Mouse (Mus musculus): ENCODE data around the gene Ampd1. TPM values are rescaled to one million over a fixed set of nuclear protein-coding genes. Genes with fewer than 3 reads are reported as not detected.
"Not testable (repeated sequence)": the region's sequence is repeated elsewhere in the genome, so short reads cannot be mapped to it uniquely, and the experiment has no call there.

The Ampd1 gene
- polyA plus RNA-seq, 1 experiment from 2014 or later, result 0.66 TPM

GRCm38 (mm10) chr3:103112216-103112615 is 38.4 kb downstream of the Ampd1 start:
- no peak for ATAC-seq (ENCODE audit: low FRiP score, low read depth)
- Histone ChIP-seq H3K9ac (no peak overlapping the region), H3K4me2 (replicated peaks) (no peak overlapping the region), H3K4me3 (no peak overlapping the region), H3K36me3 (no peaks in the 10 kb centered on the region), H3K4me1 (no peaks in the 10 kb centered on the region), H3K27me3 (replicated peaks) (no peaks in the 10 kb centered on the region), H3K9me3 (no peaks in the 10 kb centered on the region), H3K27ac (no peak overlapping the region)
- WGBS, result 76% methylated on average over 5 of the region's 5 CpGs

DNA sequence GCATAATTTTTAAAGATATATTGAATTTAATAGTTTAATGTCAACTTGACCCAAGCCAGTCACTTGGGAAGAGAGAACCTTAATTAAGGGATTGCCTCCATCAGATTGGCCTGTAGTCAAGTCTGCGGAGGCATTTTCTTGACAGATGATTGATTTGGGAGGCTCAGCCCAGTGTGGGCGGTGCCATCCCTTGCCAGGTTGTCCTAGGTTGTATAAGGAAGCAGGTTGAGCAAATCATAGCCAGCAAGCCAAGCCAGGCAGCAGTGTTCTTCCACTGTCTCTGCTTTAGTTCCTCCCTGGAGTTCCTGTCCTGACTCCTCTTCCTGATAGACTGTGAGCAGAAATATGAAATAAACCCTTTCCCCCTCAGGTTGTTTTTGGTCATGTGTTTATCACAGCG is 49.8 kb downstream of the Ampd1 start:
- Histone ChIP-seq H3K9ac (no peak overlapping the region), H3K4me1 (peaks cover 13% of the 10 kb centered on the region; the same call in 1 of the 2 replicates), H3K4me2 (replicated peaks) (no peak overlapping the region), H3K9me3 (no peaks in the 10 kb centered on the region), H3K4me3 (no peak overlapping the region), H3K36me3 (no peaks in the 10 kb centered on the region), H3K27me3 (replicated peaks) (peaks cover 6% of the 10 kb centered on the region), H3K27ac (no peak overlapping the region)
- WGBS, result 86% methylated on average over 3 of the region's 3 CpGs
- ATAC-seq (ENCODE audit: low FRiP score, low read depth), result no peak

GRCm38 (mm10) chr3:103126138-103126537 is 52.3 kb downstream of the Ampd1 start:
- Histone ChIP-seq H3K4me2 (replicated peaks) (no peak overlapping the region), H3K36me3 (no peaks in the 10 kb centered on the region), H3K9me3 (no peaks in the 10 kb centered on the region), H3K4me1 (peaks cover 22% of the 10 kb centered on the region), H3K27me3 (replicated peaks) (peaks cover 12% of the 10 kb centered on the region), H3K27ac (no peak overlapping the region), H3K4me3 (no peak overlapping the region), H3K9ac (no peak overlapping the region)
- WGBS, result 94% methylated on average over 3 of the region's 3 CpGs
- no peak for ATAC-seq (ENCODE audit: low FRiP score, low read depth)

DNA sequence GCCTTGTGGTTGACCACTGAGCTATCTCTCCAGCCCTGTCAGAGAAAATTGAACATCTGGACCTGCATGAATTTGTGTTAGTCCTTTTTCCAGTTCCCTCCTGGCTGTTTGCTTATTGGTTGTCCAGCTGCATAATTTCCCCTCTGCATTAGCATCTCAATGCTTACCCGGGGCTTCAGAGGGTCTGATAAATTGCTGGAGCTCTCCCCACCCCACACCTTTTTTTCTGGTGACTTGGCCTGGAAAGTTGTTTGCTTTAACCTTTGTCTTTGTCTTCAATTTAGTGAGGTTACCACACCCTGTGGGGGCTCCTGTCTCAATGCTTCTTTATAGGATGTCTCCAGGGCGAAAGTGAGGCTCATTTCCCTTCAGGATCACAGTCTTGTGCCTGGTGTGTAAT is 53.4 kb downstream of the Ampd1 start:
- 0 out of 2 replicates have a peak, but pooled peaks have one; percentile 50 for ATAC-seq (ENCODE audit: low FRiP score, low read depth)
- no peaks in the 10 kb centered on the region for H3K9me3 ChIP-seq
- no peak overlapping the region for H3K27ac ChIP-seq
- H3K27me3 ChIP-seq (replicated peaks), result peaks cover 12% of the 10 kb centered on the region
- peaks cover 22% of the 10 kb centered on the region for H3K4me1 ChIP-seq
- no peaks in the 10 kb centered on the region for H3K36me3 ChIP-seq
- no peak overlapping the region for H3K9ac ChIP-seq
- H3K4me3 ChIP-seq, result no peak overlapping the region
- no peak overlapping the region for H3K4me2 ChIP-seq (replicated peaks)
- 6% methylated on average over 2 of the region's 2 CpGs for WGBS

DNA sequence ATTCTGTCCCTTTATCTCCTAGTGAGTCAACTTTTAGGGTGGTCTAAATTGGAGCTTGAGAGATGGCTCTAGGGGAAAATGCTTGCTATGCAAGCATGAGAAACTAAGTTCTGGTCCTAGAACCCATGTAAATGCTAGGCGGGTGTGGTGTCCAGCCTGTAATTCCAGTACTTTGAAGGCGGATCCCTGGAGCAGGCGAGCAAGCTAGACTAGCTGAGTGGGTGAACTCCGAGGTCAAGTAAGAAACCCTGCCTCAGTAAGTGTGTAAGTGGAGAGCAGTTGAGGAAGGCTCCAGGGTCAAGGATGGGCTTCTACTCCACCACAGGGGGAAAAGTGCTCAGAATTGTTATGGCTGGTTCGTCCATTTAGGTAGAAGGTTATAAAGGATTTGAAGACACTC is 53.9 kb downstream of the Ampd1 start:
- no peaks in the 10 kb centered on the region for H3K36me3 ChIP-seq
- no peaks in the 10 kb centered on the region for H3K9me3 ChIP-seq
- no peak overlapping the region for H3K4me2 ChIP-seq (replicated peaks)
- H3K4me3 ChIP-seq, result no peak overlapping the region
- H3K27ac ChIP-seq, result no peak overlapping the region
- WGBS, result 54% methylated on average over 5 of the region's 5 CpGs
- no peak for ATAC-seq (ENCODE audit: low FRiP score, low read depth)
- peaks cover 22% of the 10 kb centered on the region for H3K4me1 ChIP-seq
- H3K9ac ChIP-seq, result no peak overlapping the region
- H3K27me3 ChIP-seq (replicated peaks), result peaks cover 12% of the 10 kb centered on the region

GRCm38 (mm10) chr3:103128251-103128650 is 54.4 kb downstream of the Ampd1 start:
- Histone ChIP-seq H3K27ac (no peak overlapping the region), H3K36me3 (no peaks in the 10 kb centered on the region), H3K4me3 (no peak overlapping the region), H3K4me1 (peaks cover 22% of the 10 kb centered on the region), H3K4me2 (replicated peaks) (no peak overlapping the region), H3K9me3 (no peaks in the 10 kb centered on the region), H3K27me3 (replicated peaks) (peaks cover 12% of the 10 kb centered on the region), H3K9ac (no peak overlapping the region)
- 37% methylated on average over 4 of the region's 4 CpGs for WGBS
- ATAC-seq (ENCODE audit: low FRiP score, low read depth), result no peak

- WGBS, result 88% methylated on average over 8 of the region's 8 CpGs
- Histone ChIP-seq H3K9me3 (no peaks in the 10 kb centered on the region), H3K4me2 (replicated peaks) (peak overlapping the region; percentile 14; the same call in 1 of the 2 replicates), H3K36me3 (no peaks in the 10 kb centered on the region), H3K27ac (no peak overlapping the region), H3K27me3 (replicated peaks) (peaks cover 12% of the 10 kb centered on the region), H3K4me3 (no peak overlapping the region), H3K9ac (no peak overlapping the region), H3K4me1 (peaks cover 22% of the 10 kb centered on the region)
- ATAC-seq (ENCODE audit: low FRiP score, low read depth), result no peak
Observed at GRCm38 (mm10) chr3:103129367-103130159, 55.7 kb downstream of the Ampd1 start.

- ATAC-seq (ENCODE audit: low FRiP score, low read depth), result peak; percentile 61; the same call in 1 of the 2 replicates
- Histone ChIP-seq H3K9me3 (no peaks in the 10 kb centered on the region), H3K27me3 (replicated peaks) (peaks cover 12% of the 10 kb centered on the region), H3K4me2 (replicated peaks) (peak overlapping the region; percentile 14; the same call in 1 of the 2 replicates), H3K4me1 (peaks cover 22% of the 10 kb centered on the region), H3K9ac (no peak overlapping the region), H3K4me3 (no peak overlapping the region), H3K36me3 (no peaks in the 10 kb centered on the region), H3K27ac (no peak overlapping the region)
- 36% methylated on average over 6 of the region's 6 CpGs for WGBS
Observed at GRCm38 (mm10) chr3:103130236-103130751, 56.5 kb downstream of the Ampd1 start.

DNA sequence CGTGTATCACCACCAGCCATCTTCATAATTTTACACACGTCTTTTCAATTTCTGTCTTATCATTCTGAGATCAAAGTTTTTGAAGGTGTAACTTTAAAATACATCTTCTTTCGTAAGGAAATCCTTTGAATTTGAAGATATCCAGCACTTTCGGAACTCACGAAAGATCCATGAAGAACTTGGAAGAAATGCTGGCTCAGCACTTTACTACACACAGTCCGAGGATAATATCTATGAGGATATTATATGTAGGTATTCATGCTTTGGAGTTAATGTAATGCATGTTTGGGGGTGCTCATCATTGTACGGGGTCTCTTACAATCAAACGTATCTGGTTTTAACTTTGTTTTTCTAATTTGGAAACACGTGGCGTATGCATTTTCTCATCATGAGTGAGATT is 59.3 kb downstream of the Ampd1 start:
- no peaks in the 10 kb centered on the region for H3K36me3 ChIP-seq
- ATAC-seq (ENCODE audit: low FRiP score, low read depth), result no peak
- peaks cover 12% of the 10 kb centered on the region for H3K27me3 ChIP-seq (replicated peaks)
- H3K4me3 ChIP-seq, result no peak overlapping the region
- H3K9ac ChIP-seq, result no peak overlapping the region
- H3K4me1 ChIP-seq, result peaks cover 12% of the 10 kb centered on the region
- no peaks in the 10 kb centered on the region for H3K9me3 ChIP-seq
- H3K27ac ChIP-seq, result no peak overlapping the region
- 92% methylated on average over 10 of the region's 10 CpGs for WGBS
- no peak overlapping the region for H3K4me2 ChIP-seq (replicated peaks)

DNA sequence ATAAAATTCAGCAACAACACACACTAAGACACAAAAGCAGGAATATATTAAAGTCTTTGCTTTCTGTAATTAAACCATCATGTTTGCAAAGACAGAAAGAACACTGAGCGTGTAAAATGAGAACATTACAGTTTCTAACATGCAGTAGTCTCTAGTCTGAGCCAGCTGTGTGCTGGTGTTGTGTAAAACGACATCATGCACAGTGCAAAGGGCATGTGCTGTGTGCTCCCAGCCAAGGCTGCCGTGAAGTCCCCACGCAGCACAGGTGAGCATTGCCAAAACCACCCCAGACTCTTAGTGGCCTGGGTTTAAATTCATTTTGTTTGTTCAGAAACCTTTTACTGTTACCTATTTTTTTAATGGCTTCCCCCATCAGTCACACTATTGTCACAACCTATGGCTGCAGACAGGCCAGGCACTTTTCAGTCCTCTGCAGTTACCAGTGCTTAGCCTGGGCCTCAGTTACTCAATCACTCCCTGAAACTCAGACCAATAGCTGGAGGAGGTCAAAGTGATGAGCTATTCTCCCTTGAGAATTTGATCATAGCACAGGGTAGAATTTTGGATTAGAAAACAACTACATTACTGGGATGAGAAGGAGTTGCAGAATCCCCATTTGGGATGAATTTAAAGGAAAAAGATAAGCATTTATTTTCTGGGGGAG is 62.7 kb downstream of the Ampd1 start:
- no peak for ATAC-seq (ENCODE audit: low FRiP score, low read depth)

GRCm38 (mm10) chr3:103139047-103139446 is 65.2 kb downstream of the Ampd1 start:
- Histone ChIP-seq H3K4me3 (no peak overlapping the region), H3K4me2 (replicated peaks) (no peak overlapping the region), H3K9ac (no peak overlapping the region), H3K36me3 (no peaks in the 10 kb centered on the region), H3K27me3 (replicated peaks) (no peaks in the 10 kb centered on the region), H3K27ac (no peak overlapping the region), H3K4me1 (no peaks in the 10 kb centered on the region), H3K9me3 (no peaks in the 10 kb centered on the region)
- no peak for ATAC-seq (ENCODE audit: low FRiP score, low read depth)
- WGBS, result 77% methylated on average over 8 of the region's 8 CpGs

More for the DNA sequence above, 62.7 kb downstream of the Ampd1 start:
- no peaks in the 10 kb centered on the region for H3K36me3 ChIP-seq
- no peak overlapping the region for H3K9ac ChIP-seq
- 90% methylated on average over 4 of the region's 4 CpGs for WGBS
- no peaks in the 10 kb centered on the region for H3K9me3 ChIP-seq
- H3K27me3 ChIP-seq (replicated peaks), result no peaks in the 10 kb centered on the region
- no peak overlapping the region for H3K27ac ChIP-seq
- no peak overlapping the region for H3K4me2 ChIP-seq (replicated peaks)
- no peak overlapping the region for H3K4me3 ChIP-seq
- no peaks in the 10 kb centered on the region for H3K4me1 ChIP-seq

DNA sequence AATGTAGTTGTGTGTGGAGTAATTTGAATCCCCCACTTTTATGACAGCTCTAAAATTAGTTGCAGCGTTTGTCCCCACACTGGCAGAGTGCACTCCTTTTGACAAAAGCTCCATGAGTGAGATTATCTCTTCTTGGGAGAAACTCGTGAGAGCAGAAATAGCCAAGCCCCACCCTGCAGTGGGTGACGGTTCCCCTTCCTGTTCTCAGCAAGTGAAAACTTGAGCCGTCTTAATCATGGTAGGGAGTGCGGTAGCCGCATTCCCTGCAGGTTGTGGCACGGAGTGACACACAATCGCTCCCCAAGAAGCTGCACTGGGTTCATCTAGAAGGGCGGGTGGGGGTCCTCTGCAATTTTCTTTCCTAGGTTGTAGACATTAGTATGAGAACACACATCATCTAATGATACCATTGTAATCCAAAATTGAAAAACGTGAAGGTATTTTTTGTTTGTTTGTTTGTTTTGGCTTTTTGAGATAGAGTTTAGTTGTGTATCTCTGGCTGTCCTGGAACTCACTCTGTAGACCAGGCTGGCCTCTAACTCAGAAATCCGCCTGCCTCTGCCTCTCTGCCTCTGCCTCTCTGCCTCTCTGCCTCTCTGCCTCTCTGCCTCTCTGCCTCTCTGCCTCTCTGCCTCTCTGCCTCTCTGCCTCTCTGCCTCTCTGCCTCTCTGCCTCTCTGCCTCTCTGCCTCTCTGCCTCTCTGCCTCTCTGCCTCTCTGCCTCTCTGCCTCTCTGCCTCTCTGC is 66.5 kb downstream of the Ampd1 start:
- not testable (repeated sequence) for H3K4me1 ChIP-seq; H3K4me3 ChIP-seq; H3K27ac ChIP-seq; H3K9ac ChIP-seq; H3K9me3 ChIP-seq; ATAC-seq (ENCODE audit: low FRiP score, low read depth); H3K4me2 ChIP-seq (replicated peaks); H3K27me3 ChIP-seq (replicated peaks); H3K36me3 ChIP-seq
- WGBS, result 62% methylated on average over 10 of the region's 11 CpGs
